Mouse (Mus musculus) testis, postnatal 14 days (tissue): Measurements from ENCODE around the gene Hist2h2ac.
"Not testable (repeated sequence)": the region's sequence is repeated elsewhere in the genome, so short reads cannot be mapped to it uniquely, and the experiment has no call there.

Source experiments
- DNase-seq: peaks from one replicate; pipeline ENCODE4 v3.0.0; 2021; ENCODE audit warnings: low spot score

The Hist2h2ac gene

GRCm38 (mm10) chr3:96180727-96181477 is 39.8 kb downstream of the Hist2h2ac start, which contains the start of gene Sv2a:
Sv2a (plus strand) TSS chr3:96181151.
- DNase-seq = peak; percentile 29

- no peak for DNase-seq
Observed at GRCm38 (mm10) chr3:96179531-96179930, 41.1 kb downstream of the Hist2h2ac start.

GRCm38 (mm10) chr3:96178902-96179301 is 41.8 kb downstream of the Hist2h2ac start:
- DNase-seq = no peak

- no peak for DNase-seq
Observed at GRCm38 (mm10) chr3:96178427-96178826, 42.3 kb downstream of the Hist2h2ac start.

- no peak for DNase-seq
Observed at GRCm38 (mm10) chr3:96175251-96175650, 45.4 kb downstream of the Hist2h2ac start.

- not testable (repeated sequence) for DNase-seq
Observed at GRCm38 (mm10) chr3:96174042-96174441, 46.6 kb downstream of the Hist2h2ac start.

GRCm38 (mm10) chr3:96173185-96173584 is 47.5 kb downstream of the Hist2h2ac start:
- no peak for DNase-seq

- peak; percentile 87 for DNase-seq
Observed at GRCm38 (mm10) chr3:96172197-96173178, 48.2 kb downstream of the Hist2h2ac start, which contains the start of gene Sf3b4. Sf3b4 (plus strand) TSS chr3:96172332.

GRCm38 (mm10) chr3:96171583-96172196 is 49.0 kb downstream of the Hist2h2ac start:
- DNase-seq = no peak

- DNase-seq = no peak
Observed at GRCm38 (mm10) chr3:96170976-96171545, 49.6 kb downstream of the Hist2h2ac start.
